Mouse (Mus musculus): ENCODE results near the gene Cenpk.
A peak's percentile ranks its signal among the peaks of the same experiment; 100 is the strongest.
"Not testable (repeated sequence)": the region's sequence is repeated elsewhere in the genome, so short reads cannot be mapped to it uniquely, and the experiment has no call there.

The Cenpk gene

GRCm38 (mm10) chr13:104228384-104229066 lies at the start of gene Cenpk, which contains the start of gene Ppwd1:
Cenpk (plus strand) TSS chr13:104228611.
Ppwd1 (minus strand) TSS chr13:104228843.
- peak; percentile 98 for DNase-seq

DNA sequence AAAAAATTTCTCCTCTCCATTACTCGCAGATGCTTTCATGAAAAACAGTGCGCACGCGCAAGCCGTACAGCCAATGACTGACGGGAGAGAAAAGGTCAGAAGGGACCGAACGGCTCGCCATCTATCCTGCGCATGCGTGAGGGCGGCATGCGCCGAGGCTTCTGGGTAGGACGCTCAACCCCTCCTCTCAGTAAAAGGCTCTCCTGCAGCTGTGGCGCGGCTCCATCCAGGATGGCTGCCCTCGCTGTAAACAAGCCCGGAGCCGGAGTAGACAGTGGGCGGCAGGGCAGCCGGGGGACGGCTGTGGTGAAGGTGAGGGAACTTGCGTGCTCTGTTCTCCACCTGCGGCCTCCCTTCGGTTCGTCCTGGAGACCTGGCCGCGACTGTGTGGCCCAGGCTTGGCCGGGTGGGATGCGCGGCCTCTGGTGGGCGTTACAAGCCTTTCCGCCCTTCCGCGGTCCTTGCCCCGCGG lies 49.7 kb upstream of the Cenpk start, which contains the start of gene Trim23:
Gene Trim23, plus strand, starts transcription at position 148 of the 472 bp plus-strand sequence.
- DNase-seq: peak; percentile 99

DNA sequence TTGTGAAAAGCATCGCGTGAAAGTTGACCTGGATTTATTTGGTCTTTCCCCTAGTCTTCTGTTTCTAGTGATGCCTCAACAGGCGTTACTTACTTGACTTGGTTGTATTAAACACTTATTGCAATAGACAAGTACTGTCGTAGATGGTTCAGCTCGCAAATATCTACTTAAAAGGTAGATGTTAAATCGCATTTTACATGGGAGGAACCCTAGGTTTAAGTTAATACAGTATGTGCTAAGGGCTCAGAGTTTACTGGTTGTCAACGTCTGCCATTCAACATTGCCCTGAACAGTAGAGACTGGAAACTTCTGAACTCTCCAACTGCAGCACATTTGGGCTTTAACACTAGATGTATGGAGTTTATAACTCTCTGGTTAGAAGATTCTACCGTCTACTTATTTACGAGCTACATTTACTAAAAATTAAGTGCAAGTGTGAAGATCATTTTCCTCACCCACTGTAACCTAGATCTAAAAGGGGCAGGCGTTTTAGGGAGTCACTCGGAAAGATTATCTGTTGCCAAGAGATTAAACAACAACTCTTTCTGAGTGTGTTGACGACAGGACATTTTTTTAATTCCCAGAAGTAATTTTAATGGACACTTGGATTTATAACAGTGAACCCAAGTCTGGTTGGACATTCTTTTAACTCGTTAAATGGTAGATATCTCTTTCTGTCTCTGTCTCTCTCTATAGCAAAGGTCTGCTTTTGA lies 49.1 kb upstream of the Cenpk start:
- no peak for DNase-seq

GRCm38 (mm10) chr13:104187357-104187756 lies 41.1 kb upstream of the Cenpk start:
- DNase-seq: no peak

DNA sequence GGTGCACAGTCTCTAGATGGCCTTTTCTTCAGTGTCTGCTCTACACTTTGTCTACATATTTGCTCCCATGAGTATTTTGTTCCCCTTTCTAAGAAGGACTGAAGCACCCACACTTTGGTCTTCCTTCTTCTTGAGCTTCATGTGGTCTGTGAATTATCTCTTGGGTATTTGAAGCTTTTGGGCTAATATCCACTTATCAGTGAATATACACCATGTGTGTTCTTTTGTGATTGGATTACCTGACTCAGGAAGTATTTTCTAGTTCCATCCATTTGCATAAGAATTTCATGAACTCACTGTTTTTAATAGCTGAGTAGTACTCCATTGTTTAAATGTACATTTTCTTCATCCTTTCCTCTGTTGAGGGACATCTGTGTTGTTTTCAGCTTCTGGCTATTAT lies 32.5 kb upstream of the Cenpk start:
- DNase-seq: not testable (repeated sequence)

GRCm38 (mm10) chr13:104204313-104204712 lies 24.1 kb upstream of the Cenpk start:
- DNase-seq: no peak

GRCm38 (mm10) chr13:104227478-104227877 lies 933 bp upstream of the Cenpk start:
- DNase-seq: no peak

- DNase-seq: no peak
These were observed 770 bp downstream of the Cenpk start for GRCm38 (mm10) chr13:104229181-104229580.

DNA sequence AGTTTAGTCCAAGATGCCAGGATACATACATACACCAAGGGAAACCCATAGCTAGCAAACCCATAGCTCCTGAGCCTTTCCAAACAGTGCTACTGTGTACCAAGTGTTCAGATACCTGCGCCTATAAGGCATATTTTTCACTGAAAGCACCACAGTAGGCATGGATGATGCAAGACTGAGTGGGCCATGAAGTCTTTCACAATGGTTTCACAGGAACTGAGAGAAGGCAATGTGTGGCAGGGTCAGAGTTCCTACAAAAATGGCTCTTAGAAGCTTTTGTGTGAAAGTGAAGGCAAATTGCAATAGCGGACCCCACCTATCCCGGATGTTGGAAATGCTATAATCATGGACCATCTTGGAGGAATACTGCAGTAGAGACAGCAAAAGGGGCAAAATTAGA lies 30.6 kb downstream of the Cenpk start:
- DNase-seq: no peak

GRCm38 (mm10) chr13:104285031-104285431 lies 56.6 kb downstream of the Cenpk start:
- DNase-seq: no peak

- peak; percentile 47 for DNase-seq
These were observed 57.4 kb downstream of the Cenpk start for GRCm38 (mm10) chr13:104285737-104286311.

DNA sequence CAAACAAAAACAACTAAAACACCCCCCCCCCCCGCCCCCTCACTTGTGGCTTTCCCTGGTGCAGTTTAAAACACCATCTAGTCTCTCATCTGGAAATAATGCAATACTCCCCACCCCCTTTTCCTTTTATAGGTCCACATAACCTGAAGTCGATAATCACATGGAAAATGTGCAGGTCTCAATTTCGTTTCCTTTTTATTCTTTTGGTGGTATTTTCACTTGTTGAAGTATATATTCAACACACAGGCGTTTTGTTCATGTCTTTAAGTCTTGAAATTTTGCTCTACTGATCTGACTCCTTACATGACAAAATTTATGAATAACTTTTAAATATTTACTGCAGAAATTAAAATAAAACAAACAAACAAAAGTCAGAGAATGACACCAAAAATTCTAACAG lies 57.9 kb downstream of the Cenpk start:
- DNase-seq: no peak

- peak; percentile 94 for DNase-seq
These were observed 58.5 kb downstream of the Cenpk start for GRCm38 (mm10) chr13:104286897-104287309.

DNA sequence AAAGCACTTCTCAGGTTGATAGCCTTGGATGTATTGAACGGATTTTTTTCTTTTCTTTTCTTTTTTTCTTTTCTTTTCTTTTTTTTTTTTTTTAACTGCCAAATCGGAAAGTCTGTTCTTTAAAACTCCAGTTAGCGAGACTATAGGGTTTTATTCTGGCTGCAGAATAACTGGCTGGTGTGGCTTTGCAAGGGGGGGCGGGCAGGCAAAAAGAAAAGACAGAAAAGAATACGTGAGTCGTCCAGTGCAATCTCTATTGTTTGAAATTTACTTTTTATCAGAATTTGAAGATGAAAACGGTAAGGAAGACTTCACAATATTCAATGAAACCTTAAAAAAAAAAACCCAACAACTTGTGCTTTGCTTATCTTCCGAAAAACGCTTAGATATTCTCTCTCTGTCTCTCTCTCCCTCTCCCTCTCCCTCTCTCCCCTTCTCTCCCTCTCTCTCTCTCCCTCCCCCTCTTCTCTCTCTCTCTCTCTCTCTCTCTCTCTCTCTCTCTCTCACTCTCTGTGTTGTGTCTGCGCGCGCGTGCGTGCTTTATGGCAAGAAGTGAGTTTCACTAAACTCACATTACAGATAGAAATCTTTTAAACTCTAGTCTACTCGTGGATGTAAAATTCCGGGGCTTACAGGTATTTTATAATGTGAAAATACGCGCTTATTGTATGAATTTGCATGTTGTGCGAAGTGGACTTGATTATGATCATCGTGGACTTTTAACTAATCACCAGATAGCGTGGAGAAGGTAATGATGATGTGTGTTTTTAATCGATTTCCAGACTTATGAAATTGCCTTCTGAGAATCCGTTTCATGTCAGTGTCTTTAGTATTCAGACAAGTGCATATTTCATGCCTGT lies 59.2 kb downstream of the Cenpk start, which contains the start of gene Adamts6:
Gene Adamts6, plus strand, starts transcription at position 470 of the 860 bp plus-strand sequence.
- peak; percentile 40 for DNase-seq

DNA sequence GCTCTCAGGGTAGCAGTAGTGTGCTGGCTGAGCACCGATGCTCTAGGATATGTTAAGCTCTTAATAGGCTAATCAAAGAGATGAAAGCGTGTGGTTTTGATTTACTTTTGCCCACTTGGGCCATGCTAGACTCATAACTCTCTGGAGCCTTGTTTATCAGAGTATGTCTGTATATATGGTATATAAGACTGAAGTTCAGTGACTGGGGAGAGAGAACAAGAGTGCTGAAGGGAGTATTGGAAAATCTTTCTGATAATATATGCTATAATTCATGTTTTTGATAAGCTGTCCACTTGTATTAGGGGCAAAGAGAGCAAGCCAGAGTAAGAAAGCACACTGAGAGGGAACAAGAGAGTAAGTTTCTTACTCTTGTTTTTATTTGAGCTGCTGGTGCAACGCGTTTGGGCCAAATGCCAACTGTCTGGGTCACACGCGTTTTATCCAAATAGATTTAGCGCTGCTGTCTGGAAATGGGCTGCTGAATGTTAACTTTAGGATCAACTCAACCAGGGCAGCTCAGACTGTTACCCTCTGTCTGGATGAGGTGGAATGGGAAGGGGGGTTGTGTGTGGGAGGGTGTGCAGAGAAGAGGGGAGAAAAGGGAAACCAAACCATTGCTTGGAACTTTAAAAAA lies 59.9 kb downstream of the Cenpk start:
- DNase-seq: peak; percentile 85

GRCm38 (mm10) chr13:104289176-104289575 lies 60.8 kb downstream of the Cenpk start:
- DNase-seq: no peak

DNA sequence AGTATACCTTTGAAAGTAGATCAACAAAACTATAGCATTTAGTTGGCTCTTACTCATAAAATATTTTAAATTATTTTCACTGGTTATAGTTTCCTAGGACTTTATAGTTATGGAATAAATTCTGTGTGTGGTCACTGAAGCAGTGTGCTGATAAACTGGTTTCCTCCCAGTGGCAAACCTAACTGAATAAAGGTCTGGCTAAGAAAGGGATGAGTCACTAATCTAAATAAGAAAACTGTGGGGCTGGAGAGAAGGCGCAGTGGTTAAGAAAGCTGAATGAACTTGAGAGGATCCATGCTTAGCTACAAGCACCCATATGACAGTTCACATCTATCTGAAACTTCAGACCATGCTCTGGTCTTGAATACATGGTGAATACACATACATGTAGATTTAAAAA lies 67.1 kb downstream of the Cenpk start:
- DNase-seq: no peak

Data from kidney, postnatal 10 days (tissue).